8 mouse cellular contexts compared by ENCODE assay signal in genomic region chr9:71591938-71592548, GRCm38 (mm10). TPM values are rescaled to one million over a fixed set of nuclear protein-coding genes. Genes with fewer than 3 reads are reported as not detected.
DNase-seq lines count a peak whose midpoint lies in the region; ATAC-seq and TF ChIP-seq lines count a peak whose summit lies in the region.

Myzap (minus strand) TSS chr9:71592360.

- peak; percentile 54 for DNase-seq in ES-CJ7 (ENCODE audit: low read depth, low spot score)
- peak; percentile 46 to 50 for DNase-seq in cerebellum, adult 18-20 months
- DNase-seq in heart, postnatal 25 days (ENCODE audit: low spot score), result peak; percentile 89
- DNase-seq in layer of hippocampus, adult 2 months (ENCODE audit: low spot score in 2 of 2), result peak; percentile 42 to 61
- DNase-seq in ovary, postnatal 10 days (ENCODE audit: low spot score), result peak; percentile 56
- peak; percentile 95 to 96 for DNase-seq in thymus, postnatal 10 days (ENCODE audit: low spot score in 2 of 2)

- peaks cover 4% of the 10 kb centered on the region for H3K4me1 ChIP-seq in forebrain, embryonic 16.5 days (replicated peaks; ENCODE audit: control insufficient read depth, insufficient read depth, low read length)
- peaks cover 17% of the 10 kb centered on the region for H3K4me1 ChIP-seq in lung, embryonic 16.5 days (replicated peaks; ENCODE audit: control insufficient read depth, insufficient read depth, low read length)

- H3K4me3 ChIP-seq in forebrain, embryonic 16.5 days (replicated peaks; ENCODE audit: low read length), result peak within 1 kb of the TSS; percentile 54
- peak within 1 kb of the TSS; percentile 52 for H3K4me3 ChIP-seq in layer of hippocampus, adult 2 months
- H3K4me3 ChIP-seq in lung, embryonic 16.5 days (ENCODE audit: low read length), result peak within 1 kb of the TSS; percentile 74

- H3K9ac ChIP-seq in forebrain, embryonic 16.5 days (replicated peaks; ENCODE audit: low read depth, low read length), result peak within 1 kb of the TSS; percentile 65
- peak within 1 kb of the TSS; percentile 86 for H3K9ac ChIP-seq in lung, embryonic 16.5 days (ENCODE audit: low read length)

- WGBS in forebrain, embryonic 16.5 days, result 4% methylated on average over 27 of the region's 29 CpGs
- 2% methylated on average over 27 of the region's 29 CpGs for WGBS in lung, embryonic 16.5 days

- H3K27me3 ChIP-seq in forebrain, embryonic 16.5 days (replicated peaks; ENCODE audit: control insufficient read depth, insufficient read depth, low read length), result no peaks in the 10 kb centered on the region
- no peaks in the 10 kb centered on the region for H3K27me3 ChIP-seq in lung, embryonic 16.5 days (ENCODE audit: control insufficient read depth, insufficient read depth, low read depth, low read length)

- peak within 1 kb of the TSS; percentile 67 for H3K4me2 ChIP-seq in forebrain, embryonic 16.5 days (ENCODE audit: low read length)
- H3K4me2 ChIP-seq in lung, embryonic 16.5 days (ENCODE audit: low read depth, low read length), result peak within 1 kb of the TSS; percentile 91

- no peaks in the 10 kb centered on the region for H3K9me3 ChIP-seq in forebrain, embryonic 16.5 days (ENCODE audit: control insufficient read depth, low read length)
- H3K9me3 ChIP-seq in lung, embryonic 16.5 days (ENCODE audit: control insufficient read depth, low read length), result no peaks in the 10 kb centered on the region

- intact Hi-C loops in heart, postnatal 25 days (cut with DNase I), result loop anchor here (2.0 kb wide), 3 partner anchors 17 to 41 kb away; no protein-coding TSS in a partner anchor

- no peaks in the 10 kb centered on the region for H3K36me3 ChIP-seq in forebrain, embryonic 16.5 days (ENCODE audit: control insufficient read depth, insufficient read depth)
- no peaks in the 10 kb centered on the region for H3K36me3 ChIP-seq in lung, embryonic 16.5 days (ENCODE audit: control insufficient read depth, insufficient read depth, low read length)

- TF ChIP-seq CTCF in layer of hippocampus, adult 2 months (conservative IDR thresholded peaks at IDR 0.05), result no peak

- peak; percentile 99 for ATAC-seq in forebrain, embryonic 16.5 days
- peak; percentile 94 for ATAC-seq in lung, embryonic 16.5 days (ENCODE audit: low read depth)

- no peak within 1 kb of the TSS for H3K27ac ChIP-seq in forebrain, embryonic 16.5 days (ENCODE audit: low read length)
- H3K27ac ChIP-seq in layer of hippocampus, adult 2 months, result no peak within 1 kb of the TSS
- H3K27ac ChIP-seq in lung, embryonic 16.5 days (ENCODE audit: low read length), result peak within 1 kb of the TSS; percentile 59

RNA-seq across cellular contexts. Expression of gene Myzap, which starts in this region (rescaled TPM):
- 1.7 and 2.8 TPM in 2 replicates for polyA plus RNA-seq in forebrain, embryonic 16.5 days (2015; fragmentation: Nextera tagmentation; extraction: Ambion mirVana)
- 100 to 1,000 TPM; 381 to 383 TPM for total RNA-seq in heart, postnatal 25 days (2021)
- 1 to 10 TPM; 1.1 to 1.9 TPM for total RNA-seq in layer of hippocampus, adult 2 months (2021)
- polyA plus RNA-seq in lung, embryonic 16.5 days (2015; fragmentation: Nextera tagmentation; extraction: Ambion mirVana), result 65.8 and 66.7 TPM in 2 replicates

Comparison
In these comparisons a context has a peak if more than half of its experiments do, and no peak if none do; other contexts are left out.
1. RNA of gene Myzap (total RNA-seq): 381 to 383 TPM in heart, postnatal 25 days; 1.1 to 1.9 TPM in layer of hippocampus, adult 2 months; every median in the first group is over 100 times any median in the second.
2. RNA of gene Myzap (polyA plus RNA-seq): 65.8 to 66.7 TPM in lung, embryonic 16.5 days; 1.7 to 2.8 TPM in forebrain, embryonic 16.5 days; every median in the first group is over 10 times any median in the second.
3. Peak in every context shown above with its lines, with median percentiles within 50 percentile points of each other: DNase-seq and H3K4me3 ChIP-seq.